Mouse (Mus musculus) midbrain, embryonic 16.5 days (tissue): ENCODE measurements around the gene Slc6a11. TPM values are rescaled to one million over a fixed set of nuclear protein-coding genes. Genes with fewer than 3 reads are reported as not detected.

Experiments used
- ATAC-seq: fragments of 200-750 bp; cut with Nextera tagmentation; 2 replicates; pipeline ENCODE4 v1.8.0; 2017; ENCODE audit warnings: moderate TSS enrichment
- H3K27ac ChIP-seq: fragments of 300-500 bp; sonication (generic); 2 replicates; pipeline ENCODE4 v1.5.1; 2014; ENCODE audit warnings: mild to moderate bottlenecking, low read length, mixed read lengths
- H3K27me3 ChIP-seq: fragments of 300-500 bp; sonication (generic); 2 replicates; pipeline ENCODE4 v1.6.1; 2014; ENCODE audit warnings: low read depth, low read length, mixed read lengths; ENCODE audit not compliant: control insufficient read depth, insufficient read depth
- H3K36me3 ChIP-seq: fragments of 300-500 bp; sonication (generic); 2 replicates; pipeline ENCODE4 v1.6.1; 2014; ENCODE audit warnings: mild to moderate bottlenecking, low read length, moderate library complexity, mixed read lengths; ENCODE audit not compliant: control insufficient read depth, insufficient read depth
- H3K4me1 ChIP-seq: fragments of 300-500 bp; sonication (generic); 2 replicates; pipeline ENCODE4 v1.6.1; 2014; ENCODE audit warnings: mild to moderate bottlenecking, low read length, mixed read lengths; ENCODE audit not compliant: control insufficient read depth, insufficient read depth
- H3K4me2 ChIP-seq: fragments of 300-500 bp; sonication (generic); 2 replicates; pipeline ENCODE4 v1.6.1; 2014; ENCODE audit warnings: mild to moderate bottlenecking, low read length, mixed read lengths
- H3K4me3 ChIP-seq: fragments of 300-500 bp; sonication (generic); 2 replicates; pipeline ENCODE4 v1.5.1; 2014; ENCODE audit warnings: low read depth, mild to moderate bottlenecking, low read length, moderate library complexity, mixed read lengths
- H3K9ac ChIP-seq: fragments of 300-500 bp; sonication (generic); 2 replicates; pipeline ENCODE4 v1.6.1; 2014; ENCODE audit warnings: low read depth, low read length, mixed read lengths
- H3K9me3 ChIP-seq: fragments of 300-500 bp; sonication (generic); replicated peaks from 2 replicates; pipeline ENCODE4 v1.6.1; 2014; ENCODE audit warnings: mild to moderate bottlenecking, low read length, mixed read lengths; ENCODE audit not compliant: control insufficient read depth, poor library complexity, severe bottlenecking
- WGBS: fragments of 180-500 bp; shearing (Covaris S2); extraction: QIAGEN DNeasy Blood & Tissue Kit; methylation state at CpG from one replicate; pipeline ENCODE4 v1.1.7; 2014; 5-methylcytosine and 5-hydroxymethylcytosine counted together
- polyA plus RNA-seq: library from polyadenylated mRNA; unstranded; fragments of >200 nt; fragmentation: Nextera tagmentation; extraction: Ambion mirVana; gene quantifications from 2 replicates; pipeline ENCODE4 v1.2.1, GENCODE M21; 2015

The Slc6a11 gene
- polyA plus RNA-seq, 1 experiment from 2014 or later, result 63.7 TPM

- no peak overlapping the region for H3K9ac ChIP-seq
- H3K36me3 ChIP-seq, result no peaks in the 10 kb centered on the region
- H3K4me1 ChIP-seq, result no peaks in the 10 kb centered on the region
- ATAC-seq, result peak; percentile 76; the same call in 1 of the 2 replicates
- no peak overlapping the region for H3K4me2 ChIP-seq
- H3K9me3 ChIP-seq, result no peaks in the 10 kb centered on the region
- no peak overlapping the region for H3K27ac ChIP-seq
- H3K4me3 ChIP-seq, result no peak overlapping the region
- H3K27me3 ChIP-seq, result peaks cover 11% of the 10 kb centered on the region; the same call in 1 of the 2 replicates
- 88% methylated on average over 7 of the region's 7 CpGs for WGBS
Measured at GRCm38 (mm10) chr6:114158811-114159210, 27.8 kb downstream of the Slc6a11 start.

- no peak overlapping the region for H3K4me2 ChIP-seq
- WGBS, result 83% methylated on average over 8 of the region's 8 CpGs
- H3K9me3 ChIP-seq, result no peaks in the 10 kb centered on the region
- no peak overlapping the region for H3K9ac ChIP-seq
- peaks cover 11% of the 10 kb centered on the region for H3K27me3 ChIP-seq
- no peak overlapping the region for H3K27ac ChIP-seq
- H3K4me1 ChIP-seq, result no peaks in the 10 kb centered on the region
- H3K4me3 ChIP-seq, result no peak overlapping the region
- no peak for ATAC-seq
- H3K36me3 ChIP-seq, result no peaks in the 10 kb centered on the region
Measured at GRCm38 (mm10) chr6:114160732-114161131, 29.7 kb downstream of the Slc6a11 start.

GRCm38 (mm10) chr6:114174052-114174397 lies 43.0 kb downstream of the Slc6a11 start:
- Histone ChIP-seq H3K27me3 (peaks cover 41% of the 10 kb centered on the region), H3K4me2 (peak overlapping the region; percentile 34), H3K4me1 (peaks cover 13% of the 10 kb centered on the region), H3K9me3 (no peaks in the 10 kb centered on the region), H3K9ac (0 out of 2 replicates have a peak overlapping the region, but pooled peaks have one; percentile 25), H3K36me3 (no peaks in the 10 kb centered on the region), H3K4me3 (no peak overlapping the region), H3K27ac (peak overlapping the region; percentile 19)
- WGBS, result 2% methylated on average over 8 of the region's 8 CpGs
- ATAC-seq, result peak; percentile 62; the same call in 1 of the 2 replicates

DNA sequence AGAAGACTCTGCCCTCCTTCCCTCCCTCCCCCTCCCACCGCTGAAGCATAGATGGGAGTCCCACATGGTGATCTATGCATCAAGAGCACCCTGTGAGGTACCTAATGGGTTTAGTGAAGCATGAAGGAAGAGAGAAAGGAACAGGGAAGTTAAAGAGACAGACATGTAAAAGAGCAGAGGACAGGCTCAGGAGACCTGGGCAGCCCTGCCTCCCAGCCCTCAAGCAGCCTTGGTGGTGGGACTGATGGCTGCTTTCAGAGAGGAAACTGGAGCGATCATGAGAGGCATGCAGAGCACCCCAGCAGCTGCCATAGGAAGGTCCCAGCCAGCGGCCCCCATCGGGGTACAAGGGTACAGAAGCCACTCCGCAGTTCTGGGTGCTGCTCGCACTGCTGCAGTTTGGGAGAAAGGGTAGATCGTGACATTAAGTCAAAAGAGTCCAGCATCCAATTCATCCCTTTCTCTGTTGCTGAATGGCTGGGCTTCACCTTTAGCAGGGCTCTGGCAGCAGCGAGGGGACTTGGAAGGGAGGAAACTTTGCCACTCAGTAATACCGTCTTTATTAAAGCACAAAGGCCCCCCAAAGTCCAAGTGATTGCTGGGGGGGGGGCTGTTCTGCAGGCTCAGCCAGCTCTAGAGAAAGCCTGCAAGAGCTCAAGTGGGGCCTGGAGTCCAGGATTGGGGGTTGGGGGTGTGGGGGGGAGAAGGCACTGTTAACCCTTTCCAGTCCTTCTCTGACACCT lies 43.5 kb downstream of the Slc6a11 start:
- ATAC-seq, result peak; percentile 78
- Histone ChIP-seq H3K9me3 (no peaks in the 10 kb centered on the region), H3K4me2 (peak overlapping the region; percentile 34), H3K4me1 (peaks cover 13% of the 10 kb centered on the region), H3K27me3 (peaks cover 41% of the 10 kb centered on the region), H3K9ac (0 out of 2 replicates have a peak overlapping the region, but pooled peaks have one; percentile 25), H3K36me3 (no peaks in the 10 kb centered on the region), H3K27ac (peak overlapping the region; percentile 19; the same call in 1 of the 2 replicates), H3K4me3 (no peak overlapping the region)
- WGBS, result 2% methylated on average over 9 of the region's 9 CpGs

GRCm38 (mm10) chr6:114178141-114178540 lies 47.1 kb downstream of the Slc6a11 start:
- no peaks in the 10 kb centered on the region for H3K36me3 ChIP-seq
- no peak for ATAC-seq
- H3K27ac ChIP-seq, result no peak overlapping the region
- no peak overlapping the region for H3K9ac ChIP-seq
- H3K4me1 ChIP-seq, result peaks cover 27% of the 10 kb centered on the region
- 81% methylated on average over 3 of the region's 3 CpGs for WGBS
- no peaks in the 10 kb centered on the region; the same call in 1 of the 2 replicates for H3K9me3 ChIP-seq
- no peak overlapping the region for H3K4me2 ChIP-seq
- H3K27me3 ChIP-seq, result peaks cover 42% of the 10 kb centered on the region
- H3K4me3 ChIP-seq, result no peak overlapping the region

GRCm38 (mm10) chr6:114182366-114183179 lies 51.5 kb downstream of the Slc6a11 start:
- Histone ChIP-seq H3K36me3 (no peaks in the 10 kb centered on the region), H3K27me3 (peaks cover 44% of the 10 kb centered on the region), H3K4me2 (no peak overlapping the region), H3K27ac (peak overlapping the region; percentile 80), H3K9ac (no peak overlapping the region), H3K9me3 (no peaks in the 10 kb centered on the region; the same call in 1 of the 2 replicates), H3K4me3 (no peak overlapping the region), H3K4me1 (peaks cover 17% of the 10 kb centered on the region)
- ATAC-seq, result peak; percentile 79
- WGBS, result 14% methylated on average over 7 of the region's 7 CpGs

- ATAC-seq, result no peak
- H3K27ac ChIP-seq, result no peak overlapping the region
- H3K4me2 ChIP-seq, result no peak overlapping the region
- no peaks in the 10 kb centered on the region for H3K36me3 ChIP-seq
- H3K9me3 ChIP-seq, result peaks cover 6% of the 10 kb centered on the region
- H3K9ac ChIP-seq, result no peak overlapping the region
- no peak overlapping the region for H3K4me3 ChIP-seq
- 55% methylated on average over 4 of the region's 4 CpGs for WGBS
- peaks cover 13% of the 10 kb centered on the region for H3K4me1 ChIP-seq
- H3K27me3 ChIP-seq, result peaks cover 61% of the 10 kb centered on the region
Measured at GRCm38 (mm10) chr6:114187121-114187520, 56.1 kb downstream of the Slc6a11 start.

DNA sequence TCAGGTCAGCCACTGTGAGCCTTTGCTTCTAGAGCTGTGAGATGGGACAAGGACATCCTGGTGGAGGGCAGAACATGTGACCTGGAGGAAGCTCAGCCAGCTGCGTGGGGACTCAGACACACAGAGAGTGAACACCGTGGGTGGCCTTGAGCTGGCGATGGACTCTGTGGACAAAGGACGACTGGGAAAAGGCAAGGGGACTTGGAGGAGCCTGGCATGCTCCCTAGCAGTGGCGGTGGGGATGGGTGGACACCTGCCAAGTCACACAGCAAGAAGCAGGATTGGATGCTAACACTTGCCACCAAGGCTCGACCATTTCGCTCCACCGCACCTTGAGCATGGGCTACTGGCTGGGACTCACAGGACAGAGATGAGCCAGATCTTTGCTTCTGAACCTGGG lies 57.8 kb downstream of the Slc6a11 start:
- Histone ChIP-seq H3K4me1 (no peaks in the 10 kb centered on the region), H3K4me3 (no peak overlapping the region), H3K9ac (no peak overlapping the region), H3K27me3 (peaks cover 71% of the 10 kb centered on the region), H3K36me3 (no peaks in the 10 kb centered on the region), H3K27ac (no peak overlapping the region), H3K4me2 (no peak overlapping the region), H3K9me3 (peaks cover 6% of the 10 kb centered on the region)
- WGBS, result 69% methylated on average over 8 of the region's 8 CpGs
- ATAC-seq, result no peak

GRCm38 (mm10) chr6:114195998-114196397 lies 65.0 kb downstream of the Slc6a11 start:
- H3K4me2 ChIP-seq, result no peak overlapping the region
- H3K9ac ChIP-seq, result no peak overlapping the region
- no peak overlapping the region for H3K27ac ChIP-seq
- H3K27me3 ChIP-seq, result peaks cover 42% of the 10 kb centered on the region
- no peaks in the 10 kb centered on the region for H3K4me1 ChIP-seq
- H3K9me3 ChIP-seq, result peaks cover 4% of the 10 kb centered on the region
- no peaks in the 10 kb centered on the region for H3K36me3 ChIP-seq
- H3K4me3 ChIP-seq, result no peak overlapping the region
- no peak for ATAC-seq
